Mouse (Mus musculus): Measurements from ENCODE around the gene Hsp90aa1.
"Not testable (repeated sequence)": the region's sequence is repeated elsewhere in the genome, so short reads cannot be mapped to it uniquely, and the experiment has no call there.

The Hsp90aa1 gene

DNA sequence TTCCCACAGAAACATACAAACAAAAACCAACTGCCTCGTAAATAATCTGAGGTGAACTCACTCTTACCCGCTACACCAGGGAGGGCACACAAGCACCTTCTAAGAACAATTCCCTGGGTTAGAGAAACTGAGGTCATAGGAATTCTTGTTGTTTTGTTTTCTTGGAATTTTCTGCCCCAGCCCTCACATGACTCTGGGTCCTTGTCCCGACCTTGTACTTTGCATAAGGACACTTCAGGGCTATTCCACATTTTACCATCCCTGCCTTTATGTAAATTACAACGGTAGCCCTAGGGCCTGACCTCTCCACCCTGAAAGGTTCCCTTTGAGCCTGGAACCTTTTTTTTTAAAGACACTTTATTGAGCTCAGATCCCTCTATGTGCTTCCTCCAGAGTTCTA, at the start of gene Hsp90aa1:
Gene Hsp90aa1 (minus strand): TSS at position 173 of the 400 bp plus-strand sequence.
- no peak for DNase-seq (ENCODE audit: low spot score in 2 of 2)

DNA sequence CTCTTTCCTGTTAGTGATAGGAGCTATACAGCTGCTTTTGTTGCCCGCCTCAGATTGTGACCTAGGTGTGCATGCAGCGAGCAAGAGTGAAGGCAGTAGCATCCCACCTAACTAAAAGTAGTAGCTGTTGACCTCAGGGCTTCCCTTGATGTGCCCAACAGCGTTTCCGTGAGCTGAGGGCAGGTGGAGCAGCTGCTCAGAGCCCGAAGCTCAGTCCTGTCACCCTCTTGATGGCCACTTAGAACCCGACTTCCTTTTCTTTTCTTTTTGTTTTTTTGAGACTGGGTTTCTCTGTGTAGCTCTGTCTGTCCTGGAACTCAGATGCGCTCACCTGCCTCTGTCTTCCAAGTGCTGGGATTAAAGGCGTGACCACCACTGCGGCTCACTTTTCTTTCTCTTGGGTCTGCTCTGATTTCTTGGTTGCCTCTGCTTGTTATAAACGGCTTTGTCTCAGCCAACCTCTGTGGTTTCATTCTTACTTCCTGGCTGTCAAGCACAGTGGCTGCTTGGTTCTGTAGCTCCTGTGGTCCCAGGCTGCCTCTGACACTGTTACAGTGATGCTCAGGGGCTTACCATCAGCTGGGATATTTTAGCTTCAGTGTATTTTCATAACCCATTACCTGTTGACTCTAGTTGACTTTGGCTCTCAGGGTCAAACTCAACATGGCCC, 48.4 kb upstream of the Hsp90aa1 start:
- no peak for DNase-seq (ENCODE audit: low spot score in 2 of 2)

DNA sequence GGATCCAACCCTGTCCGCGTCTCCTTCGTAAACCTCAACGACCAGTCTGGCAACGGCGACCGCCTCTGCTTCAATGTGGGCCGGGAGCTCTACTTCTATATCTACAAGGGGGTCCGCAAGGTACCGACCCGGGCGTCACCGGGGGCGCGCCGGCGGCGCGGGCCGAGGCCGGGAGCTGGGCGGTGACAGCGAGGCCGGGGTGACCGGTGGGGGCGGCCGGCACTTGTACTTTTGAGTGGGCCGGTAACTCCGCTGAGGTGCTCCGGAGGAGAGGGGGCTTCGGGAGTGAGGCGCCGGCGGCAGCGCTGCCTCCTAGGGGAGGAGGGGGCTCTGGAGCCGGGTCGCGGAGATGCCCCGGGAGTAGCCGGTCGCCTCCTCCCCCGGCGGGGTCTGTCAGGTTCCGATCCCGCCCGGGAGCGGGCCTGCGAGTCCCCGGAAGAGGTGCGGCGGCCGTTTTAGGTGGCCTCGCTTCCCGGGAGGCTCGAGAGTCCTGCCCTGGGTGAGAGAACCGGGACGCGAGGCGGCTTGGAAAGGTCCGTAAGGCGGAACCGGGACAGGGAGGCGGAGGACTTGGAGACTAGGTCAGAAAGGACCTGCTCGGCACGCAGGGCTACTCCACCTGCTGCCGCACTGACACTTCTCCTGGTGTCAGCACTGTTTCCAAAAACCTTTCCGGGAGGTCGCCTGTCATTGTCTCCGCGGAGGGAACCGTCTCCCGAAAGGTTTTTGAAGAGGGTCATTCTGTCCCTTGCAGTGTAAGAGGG, 35.8 kb upstream of the Hsp90aa1 start:
- peak in 1 of 2 experiments; percentile 82 for DNase-seq (ENCODE audit: low spot score in 2 of 2)

DNA sequence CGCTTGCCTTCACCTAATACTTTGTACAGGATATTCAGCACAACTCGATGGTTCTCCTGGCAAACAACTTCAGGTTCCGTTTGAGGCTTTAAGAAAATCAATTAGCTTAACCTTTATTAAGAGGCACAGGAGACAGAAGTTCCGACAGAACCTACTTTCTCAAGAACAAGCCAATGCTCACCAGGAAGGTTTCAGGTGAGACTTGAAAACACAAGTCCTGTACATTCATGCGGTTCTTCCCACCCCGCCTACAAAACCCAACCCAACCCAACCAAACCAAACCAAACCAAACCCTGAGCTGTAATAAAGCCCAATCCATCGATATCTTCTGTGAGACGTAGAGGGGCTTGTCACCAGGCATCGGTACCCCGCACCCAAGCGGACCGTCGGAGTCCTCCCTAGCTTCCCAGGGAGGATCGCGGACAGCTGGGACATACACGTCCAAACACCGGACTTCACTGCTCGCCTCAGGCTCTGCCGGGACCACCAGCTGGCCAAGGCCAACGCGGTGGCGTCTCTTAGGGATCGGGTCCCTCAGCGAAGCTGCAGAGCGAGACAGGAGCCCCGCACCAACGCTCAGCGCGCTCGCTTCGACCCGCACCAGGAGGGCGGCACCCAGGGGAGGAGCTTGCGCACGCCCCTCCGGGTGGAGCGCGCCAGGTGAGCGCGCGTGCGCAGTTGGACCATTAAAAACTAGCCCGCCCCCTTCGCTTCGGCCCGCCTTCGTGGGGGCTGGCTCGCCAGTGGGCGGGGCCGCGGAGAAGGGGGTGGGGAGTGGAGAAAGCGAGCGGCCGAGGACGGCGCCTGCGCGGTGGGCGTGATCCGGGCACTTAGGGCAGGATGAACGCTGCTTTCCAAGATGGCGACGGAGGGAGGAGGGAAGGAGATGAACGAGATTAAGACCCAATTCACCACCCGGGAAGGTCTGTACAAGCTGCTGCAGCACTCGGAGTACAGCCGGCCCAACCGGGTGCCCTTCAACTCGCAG, 34.9 kb upstream of the Hsp90aa1 start, which contains the start of gene Wdr20:
Gene Wdr20 (plus strand): TSS at position 775 of the 988 bp plus-strand sequence.
- DNase-seq (ENCODE audit: low spot score in 2 of 2) = peak; percentile 99 to 100

DNA sequence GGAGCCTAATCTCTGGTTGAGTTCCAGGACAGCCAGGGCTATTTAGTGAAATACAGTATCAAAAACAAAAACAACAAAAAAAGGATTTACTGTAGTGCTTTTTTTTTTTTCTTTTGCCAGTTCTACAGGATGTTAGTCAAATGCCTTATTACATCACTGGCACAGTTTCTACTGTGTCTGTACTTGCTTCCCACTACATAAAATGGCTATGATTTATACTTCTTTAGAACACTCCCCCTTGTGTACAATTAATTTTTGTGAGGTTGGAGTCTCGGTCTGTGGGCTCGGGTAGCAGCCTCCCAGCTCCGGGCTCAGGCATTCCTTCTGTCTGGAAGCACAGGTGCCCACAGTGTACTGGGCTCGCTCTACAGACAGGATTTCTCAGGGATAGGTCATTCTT, 34.1 kb upstream of the Hsp90aa1 start:
- DNase-seq (ENCODE audit: low spot score in 2 of 2) = no peak

DNA sequence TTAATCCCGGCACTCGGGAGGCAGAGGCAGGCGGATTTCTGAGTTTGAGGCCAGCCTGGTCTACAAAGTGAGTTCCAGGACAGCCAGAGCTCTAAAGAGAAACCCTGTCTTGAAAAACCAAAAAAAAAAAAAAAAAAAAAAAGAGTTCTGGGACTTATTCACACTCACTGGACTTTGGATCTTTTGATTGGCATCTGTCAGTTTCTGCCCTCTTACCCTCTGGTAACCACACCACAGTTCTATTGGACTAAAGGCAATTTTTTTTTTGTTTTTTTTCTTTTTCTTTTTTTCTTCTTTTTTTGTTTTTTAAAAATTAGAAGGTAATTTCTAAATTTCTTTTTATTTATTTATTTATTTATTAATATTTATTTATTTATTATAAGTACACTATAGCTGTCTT, 30.7 kb upstream of the Hsp90aa1 start:
- DNase-seq (ENCODE audit: low spot score in 2 of 2) = not testable (repeated sequence)

DNA sequence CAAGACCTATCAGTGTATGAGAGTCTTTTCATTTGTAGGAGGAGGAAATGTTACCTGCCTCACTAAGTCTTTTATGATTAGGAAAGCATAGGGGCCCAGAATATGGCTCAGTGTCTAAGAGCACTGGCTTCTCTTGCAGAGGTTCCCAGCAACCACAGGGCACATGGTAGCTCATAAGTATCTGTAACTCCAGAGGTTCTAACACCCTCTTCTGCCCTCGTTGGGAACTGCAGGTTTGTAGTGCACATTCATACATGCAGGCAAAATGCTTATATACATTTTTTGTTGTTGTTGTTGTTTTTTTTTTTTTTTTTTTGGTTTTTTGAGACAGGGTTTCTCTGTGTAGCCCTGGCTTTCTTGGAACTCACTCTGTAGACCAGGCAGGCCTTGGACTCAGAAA, 23.9 kb upstream of the Hsp90aa1 start:
- no peak for DNase-seq (ENCODE audit: low spot score in 2 of 2)

DNA sequence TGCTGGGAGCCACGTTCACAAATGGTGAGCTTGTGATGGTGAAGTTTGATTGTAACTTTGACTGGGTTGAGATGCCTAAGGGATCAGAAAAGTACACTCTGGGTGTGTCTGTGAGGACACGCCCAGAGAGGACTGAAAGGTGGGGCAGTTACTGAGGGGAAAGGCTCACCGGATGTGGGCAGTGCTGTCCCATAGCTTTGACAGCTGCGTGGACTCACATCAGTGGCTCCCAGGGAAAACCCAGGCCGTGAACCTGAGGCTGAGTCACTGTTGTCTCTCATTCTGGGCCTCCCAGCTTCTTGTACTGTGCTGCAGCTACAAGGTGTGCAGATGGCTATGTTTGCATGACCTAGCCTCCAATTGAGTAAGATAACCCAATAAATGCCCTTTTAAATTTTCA, 23.0 kb upstream of the Hsp90aa1 start:
- no peak for DNase-seq (ENCODE audit: low spot score in 2 of 2)

DNA sequence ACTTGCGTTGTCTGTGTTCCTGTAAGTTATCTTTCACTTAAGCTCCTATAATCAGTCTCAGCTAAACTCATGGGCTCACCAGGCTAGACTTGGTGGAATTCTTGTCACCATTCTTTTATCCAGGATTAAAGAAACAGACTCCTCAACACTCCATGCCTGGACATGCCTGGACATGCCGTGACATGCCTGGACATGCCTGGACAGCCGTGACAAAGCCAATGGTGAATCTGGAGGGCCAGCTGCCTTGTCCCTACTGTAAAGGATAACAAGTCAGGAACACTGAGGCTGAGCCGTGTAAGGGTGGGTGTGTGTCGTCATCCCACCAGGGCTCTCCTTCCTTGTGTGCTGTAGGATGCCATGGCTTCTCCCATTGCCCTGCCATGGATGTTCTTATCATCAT, 22.5 kb upstream of the Hsp90aa1 start:
- DNase-seq (ENCODE audit: low spot score in 2 of 2) = no peak

DNA sequence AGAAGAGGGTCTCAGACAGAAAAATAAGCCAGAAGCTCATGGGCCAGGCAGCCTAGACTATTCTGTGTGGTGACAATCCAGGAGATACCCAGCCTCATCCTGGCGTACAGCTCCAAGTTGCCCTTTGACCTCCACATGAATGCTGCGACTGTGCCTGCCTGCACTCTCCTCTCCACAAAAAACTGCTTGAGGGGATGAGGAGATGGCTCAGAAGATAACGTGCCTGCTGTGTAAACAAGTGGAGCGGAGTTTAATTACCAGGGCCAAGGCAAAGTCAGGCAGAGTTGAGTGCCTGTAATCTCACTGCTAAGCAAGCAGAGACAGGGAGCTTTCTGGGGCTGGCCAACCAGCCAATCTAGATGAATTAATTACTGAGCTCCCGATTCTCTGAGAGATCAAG, 13.5 kb upstream of the Hsp90aa1 start:
- DNase-seq (ENCODE audit: low spot score in 2 of 2) = no peak

DNA sequence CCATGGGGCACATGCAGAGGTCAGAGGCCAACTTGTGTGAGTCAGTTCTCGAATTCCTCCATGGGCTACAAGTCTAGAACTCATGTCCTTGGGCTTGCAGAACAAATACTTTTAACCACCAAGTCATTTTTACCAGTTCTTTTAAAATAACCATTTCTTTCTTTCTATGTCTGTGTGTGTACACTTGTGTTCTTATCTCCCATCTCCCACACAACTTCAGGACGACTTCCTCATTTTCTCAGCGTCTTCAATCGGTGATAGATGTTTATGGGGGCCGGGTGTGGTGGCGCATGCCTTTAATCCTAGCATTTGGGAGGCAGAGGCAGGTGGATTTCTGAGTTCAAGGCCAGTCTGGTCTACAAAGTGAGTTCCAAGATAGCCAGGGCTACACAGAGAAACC, 11.7 kb upstream of the Hsp90aa1 start:
- no peak for DNase-seq (ENCODE audit: low spot score in 2 of 2)

DNA sequence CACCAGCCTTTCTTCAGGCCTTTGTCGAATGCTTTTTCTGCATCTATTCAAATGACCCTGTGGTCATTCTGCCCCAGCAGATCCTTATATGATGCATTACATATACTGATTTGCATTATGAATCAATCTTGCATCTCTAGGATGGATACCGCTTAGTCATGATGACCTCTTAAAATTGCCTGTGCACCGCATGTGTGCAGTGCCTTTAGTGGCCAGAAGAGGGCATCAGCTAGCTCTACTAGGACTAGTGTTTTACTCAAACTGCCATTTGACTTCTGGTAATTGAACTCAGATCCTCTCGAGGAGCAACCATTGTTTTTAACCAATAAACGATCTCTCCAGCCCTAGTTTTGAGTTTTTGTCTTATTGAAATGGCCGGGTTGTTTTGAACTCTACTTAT, 11.3 kb upstream of the Hsp90aa1 start:
- DNase-seq (ENCODE audit: low spot score in 2 of 2) = peak in 1 of 2 experiments; percentile 35

DNA sequence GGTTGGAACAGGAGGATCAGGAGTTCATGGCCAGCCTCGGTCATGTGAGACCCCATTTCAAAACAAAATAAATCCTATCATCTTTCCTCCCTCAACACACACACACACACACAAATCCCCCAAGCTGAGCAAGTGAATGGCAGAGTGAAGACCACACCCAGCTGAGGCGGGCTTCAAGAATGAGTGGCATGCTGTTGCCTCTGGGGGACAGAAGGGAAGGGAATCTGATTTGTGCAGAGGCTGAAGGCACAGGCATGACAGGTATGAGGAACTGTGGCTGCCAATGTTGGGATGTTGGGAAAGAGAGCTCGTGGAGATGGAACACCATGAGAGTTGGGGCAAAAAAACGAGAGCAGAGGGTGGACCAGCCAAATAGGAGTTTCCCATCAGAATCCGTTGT, 8.7 kb upstream of the Hsp90aa1 start:
- no peak for DNase-seq (ENCODE audit: low spot score in 2 of 2)

DNA sequence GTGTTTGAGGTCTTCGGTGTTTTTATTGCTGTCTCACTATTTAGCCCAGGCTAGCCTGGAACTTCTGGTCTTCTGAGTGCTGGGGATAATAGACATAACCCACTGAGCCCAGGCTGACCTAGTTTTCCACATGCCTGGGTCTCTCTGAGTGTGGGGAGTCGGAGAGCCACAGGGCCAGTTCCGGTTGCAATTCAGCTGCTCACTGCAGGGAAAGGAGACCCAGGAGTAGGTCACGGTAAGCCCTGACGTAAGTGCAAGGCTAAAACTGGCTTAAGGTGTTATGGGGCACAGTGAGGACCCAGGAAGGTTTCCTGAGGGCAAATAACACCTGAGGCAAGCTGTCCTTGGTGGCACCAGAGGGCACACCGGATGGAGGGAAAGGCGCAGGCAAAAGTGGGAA, 4.9 kb upstream of the Hsp90aa1 start:
- no peak for DNase-seq (ENCODE audit: low spot score in 2 of 2)

DNA sequence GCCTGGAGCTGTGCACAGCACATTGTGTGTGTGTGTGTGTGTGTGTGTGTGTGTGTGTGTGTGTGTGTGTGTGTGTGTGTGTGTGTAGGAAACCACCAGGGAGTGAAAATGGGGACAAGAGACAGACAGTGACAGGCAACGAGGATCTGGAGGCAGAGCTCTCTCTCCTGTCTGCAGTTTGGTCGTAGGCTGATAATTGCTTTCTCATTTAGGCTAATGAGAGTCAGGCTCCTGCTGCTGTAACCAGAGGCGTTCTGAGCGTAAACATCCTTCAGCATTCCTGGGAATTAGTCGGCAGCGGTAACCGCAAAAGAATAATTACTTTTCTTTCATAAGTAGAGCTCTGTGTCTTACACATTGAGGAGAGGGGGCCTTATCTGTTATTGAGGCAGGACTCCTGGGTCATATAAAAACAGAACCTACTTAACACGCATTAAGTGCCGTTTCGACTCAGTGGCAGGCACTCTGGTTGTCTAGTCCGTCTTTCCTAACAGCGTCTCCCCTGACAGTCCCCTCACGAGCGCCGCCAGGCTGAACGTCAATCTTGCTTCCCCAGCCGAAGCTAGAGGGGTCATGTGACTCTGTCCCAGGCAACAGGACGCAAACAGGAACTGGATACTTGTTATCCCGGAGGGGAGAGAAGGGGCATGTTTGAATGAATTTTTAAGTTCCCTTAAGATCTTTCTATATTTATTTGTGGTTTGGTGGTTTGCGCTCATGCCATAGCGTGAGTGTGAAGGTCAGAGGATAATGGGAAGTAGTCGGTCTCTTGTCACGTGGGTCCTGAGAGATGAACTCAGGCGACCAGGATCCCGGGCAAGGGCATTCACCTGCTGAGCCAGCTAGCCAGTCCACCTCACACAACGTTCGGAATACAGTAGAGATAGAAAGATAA, 4.1 kb upstream of the Hsp90aa1 start:
- DNase-seq (ENCODE audit: low spot score in 2 of 2) = peak in 1 of 2 experiments; percentile 39

DNA sequence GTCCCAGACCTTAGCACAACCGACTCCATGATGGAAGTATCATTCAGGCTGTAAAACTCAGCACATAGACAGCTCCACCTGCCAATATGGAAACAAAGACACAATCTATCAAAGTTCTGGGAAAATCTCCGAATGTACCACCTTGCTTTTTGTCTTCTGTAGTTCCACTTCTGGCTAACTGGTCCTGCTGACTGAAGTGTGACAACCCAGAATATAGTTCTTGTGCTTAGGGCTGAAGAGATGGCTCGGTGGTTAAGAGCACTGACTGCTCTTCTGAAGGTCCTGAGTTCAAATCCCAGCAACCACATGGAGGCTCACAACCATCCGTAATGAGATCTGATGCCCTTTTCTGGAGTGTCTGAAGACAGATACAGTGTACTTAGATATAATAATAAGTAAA, 2.9 kb upstream of the Hsp90aa1 start:
- DNase-seq (ENCODE audit: low spot score in 2 of 2) = not testable (repeated sequence)

DNA sequence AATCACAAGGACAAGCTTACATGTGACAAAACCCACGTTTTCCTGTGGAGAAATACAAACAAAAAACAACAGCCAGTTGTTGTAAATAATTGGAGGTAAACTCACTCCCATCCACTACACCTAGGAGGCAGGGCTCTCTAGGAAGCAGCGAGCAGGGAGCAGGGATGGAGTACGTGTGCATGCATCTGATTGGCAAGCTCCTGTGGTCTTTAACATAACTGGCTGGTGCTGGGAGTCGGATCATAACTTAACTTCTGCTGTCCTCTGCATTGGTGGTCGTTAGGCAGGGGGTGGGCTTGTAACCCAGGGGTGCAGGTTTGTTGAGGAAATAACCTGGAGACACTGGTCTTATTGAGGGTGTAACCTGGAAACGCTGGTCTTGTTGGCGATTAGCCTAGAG, 1.2 kb upstream of the Hsp90aa1 start:
- no peak for DNase-seq (ENCODE audit: low spot score in 2 of 2)

DNA sequence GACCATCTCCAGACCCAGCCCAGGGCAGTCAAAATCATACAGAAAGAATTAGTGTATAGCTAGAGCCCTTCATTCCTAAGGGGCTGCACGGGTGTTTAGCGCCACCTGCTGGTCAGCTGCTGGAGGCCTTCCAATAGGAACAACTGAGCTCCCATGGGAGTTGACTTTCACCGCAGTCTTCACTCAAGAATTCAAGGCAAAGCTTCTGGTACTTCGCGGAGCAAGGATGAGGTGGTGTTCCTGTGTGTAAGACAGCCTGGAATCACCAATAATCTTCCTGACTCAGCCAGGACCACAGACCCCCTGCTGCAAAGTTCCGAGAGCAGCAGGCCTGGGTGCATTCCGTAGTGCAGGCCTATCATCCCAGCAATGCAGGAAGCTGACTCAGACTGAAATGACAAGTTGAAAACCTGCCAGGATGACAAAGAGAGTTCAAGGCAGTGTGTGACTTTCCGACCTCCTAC, 512 bp upstream of the Hsp90aa1 start:
- DNase-seq (ENCODE audit: low spot score in 2 of 2) = peak; percentile 83 to 96

DNA sequence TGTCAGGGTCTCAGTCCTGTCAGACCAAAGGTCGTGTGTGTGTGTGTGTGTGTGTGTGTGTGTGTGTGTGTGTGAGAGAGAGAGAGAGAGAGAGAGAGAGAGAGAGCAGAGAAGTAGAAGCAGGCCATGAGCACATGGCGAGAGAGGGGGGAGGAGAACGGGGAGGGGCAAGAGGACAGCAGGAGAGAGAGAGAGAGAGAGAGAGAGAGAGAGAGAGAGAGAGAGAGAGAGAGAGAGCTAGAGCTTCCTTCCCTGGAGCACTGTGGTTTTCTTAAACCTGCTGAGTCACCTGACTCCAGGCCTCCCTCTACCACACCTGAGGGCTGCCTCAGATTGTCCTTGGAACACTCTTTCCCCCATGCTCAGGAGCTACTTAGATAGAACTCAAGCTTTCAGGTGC, 1.2 kb downstream of the Hsp90aa1 start:
- DNase-seq (ENCODE audit: low spot score in 2 of 2) = not testable (repeated sequence)

DNA sequence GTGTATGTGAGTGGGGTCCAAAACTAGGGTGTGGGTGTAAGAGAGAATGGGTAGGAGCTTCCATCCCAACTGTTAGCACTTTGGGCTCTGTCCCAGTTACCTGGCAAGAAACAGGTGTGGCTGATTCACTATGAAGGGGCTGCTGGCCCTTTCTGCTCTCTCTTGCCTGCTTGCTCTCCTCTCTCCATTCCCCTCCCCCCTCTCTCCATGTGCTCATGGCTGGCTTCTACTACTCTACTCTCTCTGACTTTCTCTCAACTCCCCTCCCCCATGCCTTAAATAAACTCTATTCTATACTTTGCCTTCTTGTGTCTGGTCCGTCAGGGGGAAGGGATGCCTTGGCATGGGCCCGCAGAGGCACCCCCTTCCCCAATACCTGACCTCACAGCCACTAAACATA, 1.8 kb downstream of the Hsp90aa1 start:
- DNase-seq (ENCODE audit: low spot score in 2 of 2) = no peak

DNA sequence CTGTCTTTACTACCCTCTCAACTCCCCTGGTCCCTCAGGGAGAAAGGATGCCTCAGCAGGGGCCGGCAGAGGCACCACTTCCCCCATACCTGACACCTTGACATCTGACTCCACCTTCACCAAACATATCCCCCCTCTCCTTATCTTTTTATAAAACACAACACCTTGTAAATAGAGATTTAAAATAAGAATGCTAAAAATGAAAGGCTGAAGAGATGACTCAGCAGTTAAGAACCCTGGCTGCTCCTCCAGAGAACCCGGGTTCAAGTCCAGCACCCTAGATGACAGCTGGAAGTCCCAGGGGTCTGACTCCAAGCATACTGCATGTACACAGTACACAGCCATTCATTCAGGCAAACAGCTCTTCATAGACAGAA, 3.4 kb downstream of the Hsp90aa1 start:
- no peak for DNase-seq (ENCODE audit: low spot score in 2 of 2)
